ENCODE assay signal across 9 mouse cellular contexts in genomic region chr7:141193348-141193856, GRCm38 (mm10). TPM values are rescaled to one million over a fixed set of nuclear protein-coding genes. Genes with fewer than 3 reads are reported as not detected.
DNase-seq lines count a peak whose midpoint lies in the region; ATAC-seq and TF ChIP-seq lines count a peak whose summit lies in the region.
"Had no signal": no experiment of that assay in that cellular context is flagged by ENCODE, and none has a peak within 500 bp of the region (broad histone marks: within the 10 kb centered on the region; RNA-seq: fewer than 3 reads in every experiment).

No protein-coding gene starts in this region.

- peak overlapping the region; percentile 76 for H3K4me2 ChIP-seq in CH12.LX (ENCODE audit: insufficient read depth, low read depth, poor library complexity, severe bottlenecking)
- peak overlapping the region; percentile 95 for H3K4me2 ChIP-seq in embryonic facial prominence, embryonic 12.5 days (replicated peaks)
- H3K4me2 ChIP-seq in stomach, postnatal 0 days (replicated peaks; ENCODE audit: low read depth) = peak overlapping the region; percentile 87

- intact Hi-C loops in left cerebral cortex, postnatal 4 days (cut with DNase I) = no loop called here

- no peaks in the 10 kb centered on the region for H3K9me3 ChIP-seq in CH12.LX (replicated peaks; ENCODE audit: low read length)
- no peaks in the 10 kb centered on the region for H3K9me3 ChIP-seq in embryonic facial prominence, embryonic 12.5 days
- H3K9me3 ChIP-seq in hindbrain, embryonic 10.5 days = no peaks in the 10 kb centered on the region
- no peaks in the 10 kb centered on the region for H3K9me3 ChIP-seq in stomach, postnatal 0 days (ENCODE audit: control insufficient read depth, low read length)

- no peak for TF ChIP-seq POLR2A in CH12.LX (IDR thresholded peaks at IDR 0.05; ENCODE audit: low read depth, low read length)

- H3K9ac ChIP-seq in CH12.LX (ENCODE audit: insufficient read depth, low read depth) = peak overlapping the region; percentile 79
- H3K9ac ChIP-seq in embryonic facial prominence, embryonic 12.5 days = peak overlapping the region; percentile 92
- peak overlapping the region; percentile 97 for H3K9ac ChIP-seq in stomach, postnatal 0 days (ENCODE audit: low read length)

- H3K79me2 ChIP-seq in CH12.LX (replicated peaks; ENCODE audit: control insufficient read depth, extremely low read depth, insufficient read depth, poor library complexity, severe bottlenecking) = no peaks in the 10 kb centered on the region

- no peak for TF ChIP-seq CTCF in CH12.LX (conservative IDR thresholded peaks at IDR 0.05 in 1 of 2, IDR thresholded peaks at IDR 0.05 in 1 of 2; ENCODE audit: low read depth in 2 of 2, low read length in 2 of 2)
- TF ChIP-seq CTCF in stomach, postnatal 0 days (IDR thresholded peaks at IDR 0.05; ENCODE audit: low read depth) = no peak

- H3K36me3 ChIP-seq in CH12.LX (replicated peaks in 1 of 2; ENCODE audit: control insufficient read depth in 1 of 2, insufficient read depth in 1 of 2, low read length in 1 of 2) = peaks cover 31 to 41% of the 10 kb centered on the region in 2 experiments
- H3K36me3 ChIP-seq in embryonic facial prominence, embryonic 12.5 days = peaks cover 33% of the 10 kb centered on the region
- H3K36me3 ChIP-seq in hindbrain, embryonic 10.5 days = peaks cover 48% of the 10 kb centered on the region
- peaks cover 26% of the 10 kb centered on the region for H3K36me3 ChIP-seq in stomach, postnatal 0 days (ENCODE audit: control insufficient read depth, insufficient read depth, low read length)

- DNase-seq in embryo, embryonic 10 days (ENCODE audit: low spot score) = peak; percentile 19
- DNase-seq in embryo, embryonic 10.5 days (ENCODE audit: low spot score) = no peak
- DNase-seq in CH12.LX (ENCODE audit: extremely low read depth) = no peak
- no peak for DNase-seq in hindbrain, embryonic 10.5 days (ENCODE audit: low spot score)
- DNase-seq in left cerebral cortex, postnatal 4 days = peak; percentile 32
- peak; percentile 70 for DNase-seq in stomach, postnatal 0 days (ENCODE audit: low spot score)

- ATAC-seq in embryonic facial prominence, embryonic 12.5 days (ENCODE audit: insufficient number of reproducible peaks, insufficient read depth, low FRiP score, low TSS enrichment) = no peak; the same call in 1 of the 2 replicates
- ATAC-seq in megakaryocyte progenitor cell, adult 5-6 weeks (replicated peaks; ENCODE audit: poor library complexity) = peak; percentile 0; the same call in 1 of the 2 replicates
- peak; percentile 21 for ATAC-seq in stomach, postnatal 0 days (ENCODE audit: low FRiP score, low TSS enrichment)

- WGBS in embryonic facial prominence, embryonic 12.5 days = under 1% methylated on average over 35 of the region's 43 CpGs
- WGBS in hindbrain, embryonic 10.5 days = under 1% methylated on average over 35 of the region's 43 CpGs
- under 1% methylated on average over 35 of the region's 43 CpGs for WGBS in stomach, postnatal 0 days

- H3K4me1 ChIP-seq in CH12.LX (ENCODE audit: control insufficient read depth in 1 of 2, insufficient read depth in 2 of 2) = peaks cover 6 to 18% of the 10 kb centered on the region in 2 experiments
- peaks cover 21% of the 10 kb centered on the region for H3K4me1 ChIP-seq in embryonic facial prominence, embryonic 12.5 days
- H3K4me1 ChIP-seq in hindbrain, embryonic 10.5 days (replicated peaks) = peaks cover 44% of the 10 kb centered on the region
- H3K4me1 ChIP-seq in stomach, postnatal 0 days (replicated peaks; ENCODE audit: control insufficient read depth, insufficient read depth) = peaks cover 6% of the 10 kb centered on the region; the same call in 1 of the 2 replicates

- TF ChIP-seq EP300 in CH12.LX (IDR thresholded peaks at IDR 0.05; ENCODE audit: low read length) = no peak
- TF ChIP-seq EP300 in stomach, postnatal 0 days (optimal IDR thresholded peaks at IDR 0.05) = peak; percentile 77

- dilution Hi-C loops in CH12.LX (cut with MboI; ENCODE audit: extremely low pct_ligation_motif_present, extremely low pct_unique_long_range_greater_than_20kb, low sequenced_read_pairs) = no loop called here

- peak overlapping the region; percentile 77 to 87 (median 85) for H3K4me3 ChIP-seq in CH12.LX (replicated peaks in 1 of 3; ENCODE audit: low read depth in 2 of 3, low read length in 2 of 3, poor library complexity in 1 of 3)
- peak overlapping the region; percentile 89 for H3K4me3 ChIP-seq in embryonic facial prominence, embryonic 12.5 days
- peak overlapping the region; percentile 83 for H3K4me3 ChIP-seq in hindbrain, embryonic 10.5 days
- peak overlapping the region; percentile 76 for H3K4me3 ChIP-seq in stomach, postnatal 0 days (ENCODE audit: low read depth, low read length)

- no peak for TF ChIP-seq RAD21 in CH12.LX (IDR thresholded peaks at IDR 0.05; ENCODE audit: low read depth, low read length)

- H3K27ac ChIP-seq in CH12.LX (ENCODE audit: insufficient read depth, low read depth) = no peak overlapping the region; the same call in 1 of the 2 replicates
- H3K27ac ChIP-seq in embryonic facial prominence, embryonic 12.5 days = peak overlapping the region; percentile 86
- peak overlapping the region; percentile 95 for H3K27ac ChIP-seq in hindbrain, embryonic 10.5 days
- peak overlapping the region; percentile 91 for H3K27ac ChIP-seq in stomach, postnatal 0 days (replicated peaks)

- in situ Hi-C loops in CH12.LX (cut with MboI; ENCODE audit: low pct_ligation_motif_present, low pct_unique_long_range_greater_than_20kb, low sequenced_read_pairs) = no loop called here

- no peaks in the 10 kb centered on the region for H3K27me3 ChIP-seq in CH12.LX (replicated peaks)
- H3K27me3 ChIP-seq in embryonic facial prominence, embryonic 12.5 days = no peaks in the 10 kb centered on the region
- no peaks in the 10 kb centered on the region for H3K27me3 ChIP-seq in hindbrain, embryonic 10.5 days (ENCODE audit: insufficient read depth, poor library complexity, severe bottlenecking)
- H3K27me3 ChIP-seq in stomach, postnatal 0 days (ENCODE audit: control insufficient read depth, insufficient read depth, low read length) = no peaks in the 10 kb centered on the region

TF ChIP-seq in CH12.LX, 34 proteins besides CTCF, POLR2A, EP300 and RAD21 (continues in another document):
- no peak for TF ChIP-seq KAT2A (IDR thresholded peaks at IDR 0.05; ENCODE audit: insufficient replicate concordance, low read length)

RNA-seq across cellular contexts. Expression of gene Hras, which starts 0.4 kb away (rescaled TPM):
- 82.0 and 106 TPM in 2 replicates for total RNA-seq in CH12.LX (2012; rRNA removed)
- total RNA-seq in CH12.LX (2014; rRNA removed) = 43.6 and 48.9 TPM in 2 replicates
- polyA plus RNA-seq in CH12.LX (2012; ENCODE audit: insufficient read length, low read depth) = 71.3 and 86.3 TPM in 2 replicates
- 91.0 and 111 TPM in 2 replicates for polyA plus RNA-seq in embryonic facial prominence, embryonic 12.5 days (2016; fragmentation: Nextera tagmentation; extraction: Ambion mirVana)
- 96.8 and 115 TPM in 2 replicates for polyA plus RNA-seq in hindbrain, embryonic 10.5 days (2016; fragmentation: Nextera tagmentation; extraction: Ambion mirVana)
- total RNA-seq in left cerebral cortex, postnatal 4 days (2021) = 100 to 1,000 TPM; 194 to 211 TPM
- total RNA-seq in megakaryocyte progenitor cell, adult 5-6 weeks (2015) = 30.5 and 40.6 TPM in 2 replicates
- total RNA-seq in megakaryocyte progenitor cell, adult 5-6 weeks (2017) = 19.9 and 23.7 TPM in 2 replicates
- 118 and 125 TPM in 2 replicates for polyA plus RNA-seq in stomach, postnatal 0 days (2015; fragmentation: Nextera tagmentation; extraction: Ambion mirVana)

RNA-seq across cellular contexts. Expression of gene Lrrc56, which starts 0.6 kb away (rescaled TPM):
- total RNA-seq in CH12.LX (2012; rRNA removed) (0.92 and 0.93 TPM in 2 replicates), CH12.LX (2014; rRNA removed) (0.46 and 0.89 TPM in 2 replicates)
- 1.0 and 1.4 TPM in 2 replicates for polyA plus RNA-seq in CH12.LX (2012; ENCODE audit: insufficient read length, low read depth)
- polyA plus RNA-seq in embryonic facial prominence, embryonic 12.5 days (2016; fragmentation: Nextera tagmentation; extraction: Ambion mirVana) = 12.1 and 13.4 TPM in 2 replicates
- 14.9 and 17.3 TPM in 2 replicates for polyA plus RNA-seq in hindbrain, embryonic 10.5 days (2016; fragmentation: Nextera tagmentation; extraction: Ambion mirVana)
- total RNA-seq in left cerebral cortex, postnatal 4 days (2021) = 1 to 10 TPM; 6.2 to 7.4 TPM
- total RNA-seq in megakaryocyte progenitor cell, adult 5-6 weeks (2015) = 0.39 and 0.84 TPM in 2 replicates
- 0.50 and 3.4 TPM in 2 replicates for total RNA-seq in megakaryocyte progenitor cell, adult 5-6 weeks (2017)
- polyA plus RNA-seq in stomach, postnatal 0 days (2015; fragmentation: Nextera tagmentation; extraction: Ambion mirVana) = 2.8 and 3.5 TPM in 2 replicates

RNA-seq across cellular contexts. Expression of gene Lmntd2, which starts 20.5 kb away (rescaled TPM):
- total RNA-seq in CH12.LX (2012; rRNA removed) (0.50 and 1.1 TPM in 2 replicates), CH12.LX (2014; rRNA removed) (0.55 and 0.97 TPM in 2 replicates)
- 0.85 and 0.89 TPM in 2 replicates for polyA plus RNA-seq in CH12.LX (2012; ENCODE audit: insufficient read length, low read depth)
- polyA plus RNA-seq in embryonic facial prominence, embryonic 12.5 days (2016; fragmentation: Nextera tagmentation; extraction: Ambion mirVana) = 3.9 TPM in 2 replicates
- 3.9 and 4.0 TPM in 2 replicates for polyA plus RNA-seq in hindbrain, embryonic 10.5 days (2016; fragmentation: Nextera tagmentation; extraction: Ambion mirVana)
- under 1 TPM in 1 of 2 experiments, not detected in 1; 0.18 TPM for total RNA-seq in left cerebral cortex, postnatal 4 days (2021)
- 0.20 and 0.89 TPM in 2 replicates for total RNA-seq in megakaryocyte progenitor cell, adult 5-6 weeks (2015)
- 0.10 TPM in 1 of 2 replicates, not detected in the other for total RNA-seq in megakaryocyte progenitor cell, adult 5-6 weeks (2017)
- polyA plus RNA-seq in stomach, postnatal 0 days (2015; fragmentation: Nextera tagmentation; extraction: Ambion mirVana) = 2.7 and 3.6 TPM in 2 replicates
- total RNA-seq: hematopoietic stem cell, adult 5-6 weeks had no signal

RNA-seq across cellular contexts. Expression of gene Rnh1, which starts 20.7 kb away (rescaled TPM):
- total RNA-seq in CH12.LX (2012; rRNA removed) (133 and 137 TPM in 2 replicates), CH12.LX (2014; rRNA removed) (84.7 and 91.0 TPM in 2 replicates)
- polyA plus RNA-seq in CH12.LX (2012; ENCODE audit: insufficient read length, low read depth) = 95.5 and 103 TPM in 2 replicates
- 87.9 and 88.1 TPM in 2 replicates for polyA plus RNA-seq in embryonic facial prominence, embryonic 12.5 days (2016; fragmentation: Nextera tagmentation; extraction: Ambion mirVana)
- 68.4 and 72.4 TPM in 2 replicates for polyA plus RNA-seq in hindbrain, embryonic 10.5 days (2016; fragmentation: Nextera tagmentation; extraction: Ambion mirVana)
- total RNA-seq in left cerebral cortex, postnatal 4 days (2021) = 10 to 100 TPM; 20.1 to 25.3 TPM
- total RNA-seq in megakaryocyte progenitor cell, adult 5-6 weeks (2015) = 36.0 and 41.3 TPM in 2 replicates
- 43.4 and 57.6 TPM in 2 replicates for total RNA-seq in megakaryocyte progenitor cell, adult 5-6 weeks (2017)
- 216 and 220 TPM in 2 replicates for polyA plus RNA-seq in stomach, postnatal 0 days (2015; fragmentation: Nextera tagmentation; extraction: Ambion mirVana)

RNA-seq across cellular contexts. Expression of gene Rassf7, which starts 22.3 kb away (rescaled TPM):
- total RNA-seq in CH12.LX (2012; rRNA removed) = 9.4 and 11.6 TPM in 2 replicates
- 6.7 and 8.1 TPM in 2 replicates for total RNA-seq in CH12.LX (2014; rRNA removed)
- polyA plus RNA-seq in CH12.LX (2012; ENCODE audit: insufficient read length, low read depth) = 4.1 and 4.6 TPM in 2 replicates
- polyA plus RNA-seq in embryonic facial prominence, embryonic 12.5 days (2016; fragmentation: Nextera tagmentation; extraction: Ambion mirVana) = 38.6 and 42.3 TPM in 2 replicates
- 58.5 and 59.0 TPM in 2 replicates for polyA plus RNA-seq in hindbrain, embryonic 10.5 days (2016; fragmentation: Nextera tagmentation; extraction: Ambion mirVana)
- total RNA-seq in left cerebral cortex, postnatal 4 days (2021) = 1 to 10 TPM; 3.8 to 4.7 TPM
- 3.2 and 4.3 TPM in 2 replicates for total RNA-seq in megakaryocyte progenitor cell, adult 5-6 weeks (2015)
- 2.2 and 6.6 TPM in 2 replicates for total RNA-seq in megakaryocyte progenitor cell, adult 5-6 weeks (2017)
- 84.2 and 105 TPM in 2 replicates for polyA plus RNA-seq in stomach, postnatal 0 days (2015; fragmentation: Nextera tagmentation; extraction: Ambion mirVana)

Comparison
In these comparisons a context has a peak if more than half of its experiments do, and no peak if none do; other contexts are left out.
1. DNase-seq: peak in embryo, embryonic 10 days (single experiment), left cerebral cortex, postnatal 4 days (single experiment) and stomach, postnatal 0 days (single experiment); none in embryo, embryonic 10.5 days (single experiment), CH12.LX (single experiment) and hindbrain, embryonic 10.5 days (single experiment).
2. Peak in every context shown above with its lines, with median percentiles within 50 percentile points of each other: H3K4me2 ChIP-seq, H3K4me3 ChIP-seq and H3K9ac ChIP-seq.